Mouse (Mus musculus) retina, postnatal 1 day (tissue): ENCODE data around the gene C1qtnf9.
A peak's percentile ranks its signal among the peaks of the same experiment; 100 is the strongest.

ENCODE experiments used
- DNase-seq: peaks from one replicate; pipeline ENCODE4 v3.0.0-alpha.2; 2012

The C1qtnf9 gene

GRCm38 (mm10) chr14:60796600-60797322 lies 28.8 kb downstream of the C1qtnf9 start:
- no peak for DNase-seq

- DNase-seq, result no peak
These were observed 29.7 kb downstream of the C1qtnf9 start for GRCm38 (mm10) chr14:60797596-60797995.

GRCm38 (mm10) chr14:60798721-60799120 lies 30.8 kb downstream of the C1qtnf9 start:
- DNase-seq, result no peak

GRCm38 (mm10) chr14:60799762-60800728 lies 32.1 kb downstream of the C1qtnf9 start:
- peak; percentile 75 for DNase-seq

GRCm38 (mm10) chr14:60802026-60802425 lies 34.1 kb downstream of the C1qtnf9 start:
- no peak for DNase-seq

- no peak for DNase-seq
These were observed 37.0 kb downstream of the C1qtnf9 start for GRCm38 (mm10) chr14:60804978-60805377.

- DNase-seq, result no peak
These were observed 37.9 kb downstream of the C1qtnf9 start for GRCm38 (mm10) chr14:60805871-60806270.

- no peak for DNase-seq
These were observed 39.0 kb downstream of the C1qtnf9 start for GRCm38 (mm10) chr14:60806891-60807344.

GRCm38 (mm10) chr14:60809881-60810280 lies 41.9 kb downstream of the C1qtnf9 start:
- no peak for DNase-seq

- DNase-seq, result no peak
These were observed 43.6 kb downstream of the C1qtnf9 start for GRCm38 (mm10) chr14:60811547-60811946.

- no peak for DNase-seq
These were observed 47.2 kb downstream of the C1qtnf9 start for GRCm38 (mm10) chr14:60815098-60815497.

- DNase-seq, result no peak
These were observed 50.1 kb downstream of the C1qtnf9 start for GRCm38 (mm10) chr14:60818045-60818444.

- no peak for DNase-seq
These were observed 62.2 kb downstream of the C1qtnf9 start for GRCm38 (mm10) chr14:60830096-60830495.
